Mouse (Mus musculus) brain, embryonic 18.5 days (tissue): ENCODE data around the gene Irgm1.
A peak's percentile ranks its signal among the peaks of the same experiment; 100 is the strongest.
"Not testable (repeated sequence)": the region's sequence is repeated elsewhere in the genome, so short reads cannot be mapped to it uniquely, and the experiment has no call there.

ENCODE experiments used
- DNase-seq: peaks from one replicate; pipeline ENCODE4 v3.0.0-alpha.2; 2012; ENCODE audit warnings: low read depth, low spot score

Irgm1 gene

DNA sequence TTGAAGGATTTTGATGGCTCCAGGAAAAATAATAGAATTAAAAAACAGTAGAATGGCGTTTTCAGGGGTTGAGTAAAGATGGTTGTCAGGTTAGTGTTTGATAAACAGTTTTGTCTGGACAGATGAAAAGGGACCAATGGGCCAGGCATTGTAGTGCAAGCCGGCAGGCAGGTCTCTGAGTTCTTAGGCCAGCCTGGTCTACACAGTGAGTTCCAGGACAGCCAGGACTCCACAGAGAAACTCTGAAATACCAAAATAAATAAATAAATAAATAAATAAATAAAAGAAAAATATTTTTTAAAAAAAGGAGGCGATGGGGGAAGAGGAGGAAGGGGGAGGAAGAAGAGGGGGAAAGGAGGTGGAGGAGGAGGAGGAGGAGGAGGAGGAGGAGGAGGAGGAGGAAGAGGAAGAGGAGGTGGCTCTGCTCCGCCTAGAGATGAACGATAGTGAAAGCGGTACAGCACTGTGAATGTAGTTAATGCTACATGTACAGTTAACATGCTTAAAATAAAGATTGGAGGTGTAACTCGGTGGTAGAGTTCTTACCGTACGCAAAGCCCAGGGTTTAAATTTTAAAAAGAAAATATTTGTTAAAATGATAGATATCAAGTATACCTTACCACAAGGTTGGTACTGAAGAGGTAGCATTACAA, 38.3 kb downstream of the Irgm1 start:
- no peak for DNase-seq

DNA sequence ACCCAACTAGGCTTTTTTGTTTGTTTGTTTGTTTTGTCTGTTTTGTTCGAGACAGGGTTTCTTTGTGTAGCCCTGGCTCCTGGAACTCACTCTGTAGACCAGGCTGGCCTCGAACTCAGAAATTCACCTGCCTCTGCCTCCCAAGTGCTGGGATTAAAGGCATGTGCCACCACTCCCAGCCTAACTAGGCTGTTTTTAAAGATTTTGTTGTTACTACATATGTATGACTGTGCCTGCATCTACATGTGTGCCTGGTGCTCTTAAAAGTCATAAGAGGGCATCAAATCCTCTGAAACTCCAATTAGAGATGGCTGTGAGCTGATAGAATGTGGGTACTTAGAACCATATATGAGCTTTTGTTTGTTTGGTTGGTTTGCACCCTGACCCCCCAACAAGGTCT, 40.2 kb downstream of the Irgm1 start:
- DNase-seq, result no peak

- DNase-seq, result no peak
Measured at GRCm38 (mm10) chr11:48830279-48830678, 41.2 kb downstream of the Irgm1 start.

DNA sequence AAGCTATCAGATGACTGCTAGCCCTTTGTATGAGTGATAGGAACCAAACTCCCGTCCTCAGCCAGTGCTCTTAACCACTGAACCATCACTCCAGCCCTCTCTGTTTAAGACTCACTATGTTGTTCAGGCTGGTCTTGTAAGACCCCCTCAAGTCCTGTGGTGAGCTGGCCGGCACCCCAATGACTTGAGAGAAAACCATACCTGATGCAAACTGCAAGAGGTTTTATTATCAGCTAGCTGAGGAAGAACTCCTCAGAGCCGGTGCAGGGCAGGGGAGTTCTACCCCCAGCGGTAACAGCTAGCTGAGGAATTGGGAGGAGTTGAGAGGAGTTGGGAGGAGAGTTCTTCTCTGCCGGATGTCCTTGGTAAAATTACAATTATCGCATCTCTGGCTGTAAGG, 43.6 kb downstream of the Irgm1 start:
- no peak for DNase-seq

GRCm38 (mm10) chr11:48826752-48827096, 44.8 kb downstream of the Irgm1 start:
- DNase-seq, result no peak

- not testable (repeated sequence) for DNase-seq
Measured at GRCm38 (mm10) chr11:48825979-48826751, 45.3 kb downstream of the Irgm1 start, which contains the start of the genes Trim7 and Gm12184. TSS of gene Trim7 (plus strand) at chr11:48826140. TSS of gene Gm12184 (minus strand) at chr11:48826655.

DNA sequence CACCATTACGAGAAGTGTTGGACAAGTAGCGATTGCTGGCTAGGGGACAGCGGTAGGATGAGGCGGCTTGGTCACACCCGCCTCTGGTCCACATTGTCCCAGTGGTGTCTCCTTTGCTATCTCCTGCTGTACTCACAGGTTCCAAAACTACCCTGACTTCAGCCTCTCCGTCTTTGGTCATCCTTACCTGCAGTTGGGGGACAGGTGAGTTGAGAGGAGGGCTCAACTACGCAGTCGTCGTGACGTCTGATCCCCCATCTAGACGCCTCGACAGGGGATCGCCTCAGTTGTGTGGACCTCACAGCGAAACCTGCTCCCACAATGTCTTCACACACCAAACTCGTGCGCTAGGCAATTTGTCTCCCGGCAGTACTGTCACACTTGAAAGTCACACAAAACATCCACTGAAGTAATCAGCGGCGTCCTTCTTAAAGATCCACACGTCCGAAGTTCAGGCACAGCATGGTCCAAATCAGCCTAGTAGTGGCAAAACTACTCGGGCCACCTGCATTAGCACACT, 47.1 kb downstream of the Irgm1 start:
- DNase-seq, result no peak

GRCm38 (mm10) chr11:48823536-48823972, 47.9 kb downstream of the Irgm1 start:
- DNase-seq, result no peak

DNA sequence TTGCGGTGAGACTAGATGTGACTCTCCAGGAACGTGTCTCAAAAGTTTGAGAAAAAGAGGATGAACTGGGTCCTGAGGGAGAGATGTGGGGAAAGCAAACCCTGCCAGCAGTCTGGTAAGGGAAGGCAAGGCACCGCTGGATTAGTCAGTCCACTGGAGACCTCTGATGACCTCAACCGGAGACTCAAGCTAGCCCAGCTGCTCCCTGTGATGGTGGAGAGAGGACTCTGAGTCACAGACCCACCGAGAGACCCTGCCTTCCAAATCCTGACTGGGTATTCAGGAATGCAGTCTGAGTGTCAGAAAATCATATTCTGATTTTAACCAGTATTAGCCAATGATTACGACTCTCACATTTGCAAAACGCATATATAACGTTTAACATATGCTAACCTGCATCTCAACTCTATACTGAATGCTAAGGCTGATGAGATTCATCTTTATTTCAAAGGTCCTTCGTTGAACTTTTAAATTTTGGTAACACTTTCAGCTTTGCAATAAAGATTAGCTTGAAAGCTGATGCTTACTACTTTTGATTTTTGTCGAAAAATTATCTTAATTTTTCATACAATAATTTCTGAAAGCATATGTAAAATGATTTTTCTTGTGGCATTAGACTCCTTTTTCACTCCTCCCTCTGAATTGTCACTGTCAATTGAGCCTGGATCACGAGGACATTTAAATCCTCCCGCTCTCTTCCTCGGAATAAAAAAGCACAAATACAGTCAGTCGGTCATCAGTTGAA, 48.5 kb downstream of the Irgm1 start:
- no peak for DNase-seq

DNA sequence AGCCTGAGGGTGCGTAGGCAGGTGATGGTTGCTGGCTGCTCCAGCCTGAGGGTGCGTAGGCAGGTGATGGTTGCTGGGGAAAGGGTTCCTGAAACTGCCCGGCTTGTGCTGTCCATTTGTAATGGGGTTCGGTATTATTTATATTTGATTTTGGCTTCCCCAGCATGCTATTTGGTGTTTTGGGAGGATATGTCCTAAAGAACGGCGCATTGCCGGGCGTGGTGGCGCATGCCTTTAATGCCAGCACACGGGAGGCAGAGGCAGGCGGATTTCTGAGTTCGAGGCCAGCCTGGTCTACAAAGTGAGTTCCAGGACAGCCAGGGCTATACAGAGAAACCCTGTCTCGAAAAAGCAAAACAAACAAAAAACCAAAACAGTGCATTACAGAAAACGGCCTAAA, 50.2 kb downstream of the Irgm1 start:
- DNase-seq, result not testable (repeated sequence)

DNA sequence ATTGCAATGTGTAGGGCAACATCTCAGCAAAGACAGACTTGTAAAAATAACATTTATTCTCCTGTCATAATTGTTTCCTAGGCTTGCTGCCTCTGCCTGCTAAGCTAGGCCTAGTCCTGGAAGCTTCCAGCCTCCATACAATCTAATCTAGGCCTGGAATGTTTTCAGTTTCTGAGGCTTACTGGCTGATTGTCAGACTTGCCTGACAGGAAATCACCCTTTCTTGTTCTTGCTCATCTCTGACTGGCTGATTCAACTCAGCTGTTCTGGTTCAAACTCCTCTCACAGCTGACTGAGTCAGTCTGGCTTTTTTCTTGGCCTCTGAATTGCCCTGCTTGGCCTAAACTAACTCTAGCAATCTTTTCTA, 51.2 kb downstream of the Irgm1 start:
- DNase-seq, result no peak

- DNase-seq, result no peak
Measured at GRCm38 (mm10) chr11:48819614-48820307, 51.7 kb downstream of the Irgm1 start.

DNA sequence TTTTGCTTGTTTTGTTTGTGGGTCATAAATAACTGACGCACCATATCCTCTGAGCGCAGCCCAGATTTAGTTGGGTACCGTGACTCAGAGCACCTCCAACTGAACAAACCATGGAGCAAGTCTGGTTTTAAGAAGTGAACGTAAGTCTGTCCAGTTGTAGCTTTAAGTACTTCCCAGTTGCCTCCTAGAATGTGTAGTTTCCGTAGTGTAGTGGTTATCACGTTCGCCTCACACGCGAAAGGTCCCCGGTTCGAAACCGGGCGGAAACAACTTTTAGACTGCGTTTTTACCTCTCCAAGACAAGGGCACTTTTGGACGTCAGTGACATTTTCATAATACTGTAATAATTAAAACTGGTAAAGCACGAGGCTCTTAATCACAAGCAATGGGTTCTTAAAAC, 53.1 kb downstream of the Irgm1 start:
- peak; percentile 81 for DNase-seq

- no peak for DNase-seq
Measured at GRCm38 (mm10) chr11:48817794-48818193, 53.7 kb downstream of the Irgm1 start.

- peak; percentile 98 for DNase-seq
Measured at GRCm38 (mm10) chr11:48816800-48817665, 54.5 kb downstream of the Irgm1 start, which contains the start of gene Trim41. TSS of gene Trim41 (minus strand) at chr11:48817353.

DNA sequence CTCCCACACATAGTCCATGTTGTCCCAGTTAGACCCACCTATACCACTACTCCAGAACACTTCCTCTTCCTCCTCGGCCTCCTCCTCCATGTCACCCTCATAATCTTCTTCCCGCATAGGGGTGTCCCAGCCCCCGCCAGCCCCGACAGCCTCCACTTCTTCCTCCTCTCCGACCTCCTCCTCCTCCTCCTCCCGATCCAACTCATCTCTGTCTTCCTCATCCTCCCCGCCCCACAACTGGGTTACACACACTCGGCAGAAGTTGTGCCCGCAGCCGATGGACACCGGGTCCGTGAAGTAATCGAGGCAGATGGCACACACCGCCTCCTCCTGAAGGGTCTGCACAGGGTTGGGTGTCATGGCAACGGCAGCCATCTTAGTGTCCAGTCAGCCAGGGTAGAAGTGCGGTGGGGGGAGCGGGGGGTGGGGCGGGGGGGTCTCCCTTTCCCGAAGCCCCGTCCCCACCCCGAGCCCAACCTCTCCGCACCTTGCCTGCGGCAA, 55.2 kb downstream of the Irgm1 start:
- DNase-seq, result no peak

GRCm38 (mm10) chr11:48815851-48816250, 55.6 kb downstream of the Irgm1 start:
- no peak for DNase-seq

GRCm38 (mm10) chr11:48813782-48814181, 57.7 kb downstream of the Irgm1 start:
- DNase-seq, result no peak
